Mouse (Mus musculus): Measurements from ENCODE around the gene Akip1. TPM values are rescaled to one million over a fixed set of nuclear protein-coding genes. Genes with fewer than 3 reads are reported as not detected.

Akip1 gene
- polyA plus RNA-seq (2016; fragmentation: Nextera tagmentation; extraction: Ambion mirVana) = 26.0 and 28.1 TPM in 2 replicates

- Histone ChIP-seq H3K27ac (ENCODE audit: poor library complexity, severe bottlenecking) (peak within 1 kb of the TSS; percentile 82), H3K4me3 (peak within 1 kb of the TSS; percentile 76), H3K36me3 (no peaks in the 10 kb centered on the region), H3K27me3 (replicated peaks) (no peaks in the 10 kb centered on the region), H3K4me1 (replicated peaks) (peaks cover 27% of the 10 kb centered on the region), H3K9me3 (replicated peaks) (0 out of 2 replicates have a peak, but pooled peaks cover 3% of the 10 kb centered on the region), H3K9ac (peak within 1 kb of the TSS; percentile 81), H3K4me2 (peak within 1 kb of the TSS; percentile 76)
- ATAC-seq (ENCODE audit: insufficient number of reproducible peaks, low FRiP score) = peak; percentile 96
- WGBS = under 1% methylated on average over 61 of the region's 61 CpGs
These were observed at the start of gene Akip1, which contains the start of gene St5 for GRCm38 (mm10) chr7:109703190-109704015. Gene Akip1 (plus strand): TSS chr7:109703690. Gene St5 (minus strand): TSS chr7:109703605.

GRCm38 (mm10) chr7:109654871-109655270, 48.6 kb upstream of the Akip1 start:
- Histone ChIP-seq H3K9me3 (replicated peaks) (no peaks in the 10 kb centered on the region), H3K27me3 (replicated peaks) (no peaks in the 10 kb centered on the region), H3K4me2 (no peak overlapping the region), H3K36me3 (0 out of 2 replicates have a peak, but pooled peaks cover 4% of the 10 kb centered on the region), H3K4me1 (replicated peaks) (peaks cover 12% of the 10 kb centered on the region), H3K4me3 (no peak overlapping the region), H3K9ac (no peak overlapping the region), H3K27ac (ENCODE audit: poor library complexity, severe bottlenecking) (no peak overlapping the region)
- WGBS = 52% methylated on average over 5 of the region's 5 CpGs
- ATAC-seq (ENCODE audit: insufficient number of reproducible peaks, low FRiP score) = peak; percentile 75

GRCm38 (mm10) chr7:109657884-109658283, 45.6 kb upstream of the Akip1 start:
- no peak for ATAC-seq (ENCODE audit: insufficient number of reproducible peaks, low FRiP score)
- Histone ChIP-seq H3K36me3 (0 out of 2 replicates have a peak, but pooled peaks cover 4% of the 10 kb centered on the region), H3K4me3 (no peak overlapping the region), H3K4me2 (no peak overlapping the region), H3K9me3 (replicated peaks) (no peaks in the 10 kb centered on the region), H3K4me1 (replicated peaks) (peaks cover 10% of the 10 kb centered on the region; the same call in 1 of the 2 replicates), H3K9ac (no peak overlapping the region), H3K27ac (ENCODE audit: poor library complexity, severe bottlenecking) (no peak overlapping the region), H3K27me3 (replicated peaks) (no peaks in the 10 kb centered on the region)
- WGBS = 51% methylated on average over 6 of the region's 6 CpGs

- 86% methylated on average over 2 of the region's 2 CpGs for whole genome bisulfite sequencing
- H3K27me3 ChIP-seq (replicated peaks) = no peaks in the 10 kb centered on the region
- peaks cover 15% of the 10 kb centered on the region for H3K4me1 ChIP-seq (replicated peaks)
- H3K27ac ChIP-seq (ENCODE audit: poor library complexity, severe bottlenecking) = no peak overlapping the region
- ATAC-seq (ENCODE audit: insufficient number of reproducible peaks, low FRiP score) = no peak
- no peak overlapping the region for H3K4me3 ChIP-seq
- H3K4me2 ChIP-seq = no peak overlapping the region
- 0 out of 2 replicates have a peak, but pooled peaks cover 4% of the 10 kb centered on the region for H3K36me3 ChIP-seq
- no peaks in the 10 kb centered on the region for H3K9me3 ChIP-seq (replicated peaks)
- no peak overlapping the region for H3K9ac ChIP-seq
These were observed 44.2 kb upstream of the Akip1 start for GRCm38 (mm10) chr7:109659278-109659677.

GRCm38 (mm10) chr7:109662626-109663025, 40.9 kb upstream of the Akip1 start:
- ATAC-seq (ENCODE audit: insufficient number of reproducible peaks, low FRiP score) = no peak
- Histone ChIP-seq H3K27ac (ENCODE audit: poor library complexity, severe bottlenecking) (no peak overlapping the region), H3K36me3 (no peaks in the 10 kb centered on the region), H3K9me3 (replicated peaks) (no peaks in the 10 kb centered on the region), H3K4me1 (replicated peaks) (peaks cover 13% of the 10 kb centered on the region), H3K4me2 (no peak overlapping the region), H3K27me3 (replicated peaks) (no peaks in the 10 kb centered on the region), H3K4me3 (no peak overlapping the region), H3K9ac (no peak overlapping the region)
- 92% methylated on average over 4 of the region's 4 CpGs for WGBS

- ATAC-seq (ENCODE audit: insufficient number of reproducible peaks, low FRiP score) = no peak
- Histone ChIP-seq H3K27me3 (replicated peaks) (no peaks in the 10 kb centered on the region), H3K4me2 (no peak overlapping the region), H3K9me3 (replicated peaks) (no peaks in the 10 kb centered on the region), H3K36me3 (no peaks in the 10 kb centered on the region), H3K27ac (ENCODE audit: poor library complexity, severe bottlenecking) (no peak overlapping the region), H3K4me1 (replicated peaks) (peaks cover 24% of the 10 kb centered on the region), H3K4me3 (no peak overlapping the region), H3K9ac (no peak overlapping the region)
- WGBS = 79% methylated on average over 5 of the region's 5 CpGs
These were observed 36.8 kb upstream of the Akip1 start for GRCm38 (mm10) chr7:109666664-109667063.

- ATAC-seq (ENCODE audit: insufficient number of reproducible peaks, low FRiP score) = no peak
- Histone ChIP-seq H3K4me3 (peak overlapping the region; percentile 28), H3K4me2 (peak overlapping the region; percentile 45), H3K27ac (ENCODE audit: poor library complexity, severe bottlenecking) (no peak overlapping the region), H3K9me3 (replicated peaks) (no peaks in the 10 kb centered on the region), H3K9ac (peak overlapping the region; percentile 45; the same call in 1 of the 2 replicates), H3K4me1 (replicated peaks) (peaks cover 25% of the 10 kb centered on the region), H3K36me3 (no peaks in the 10 kb centered on the region), H3K27me3 (replicated peaks) (no peaks in the 10 kb centered on the region)
- 65% methylated on average over 5 of the region's 5 CpGs for WGBS
These were observed 33.9 kb upstream of the Akip1 start for GRCm38 (mm10) chr7:109669426-109670170.

- H3K9me3 ChIP-seq (replicated peaks) = no peaks in the 10 kb centered on the region
- H3K4me3 ChIP-seq = peak overlapping the region; percentile 79
- H3K27me3 ChIP-seq (replicated peaks) = no peaks in the 10 kb centered on the region
- no peaks in the 10 kb centered on the region for H3K36me3 ChIP-seq
- peaks cover 25% of the 10 kb centered on the region for H3K4me1 ChIP-seq (replicated peaks)
- peak; percentile 94 for ATAC-seq (ENCODE audit: insufficient number of reproducible peaks, low FRiP score)
- H3K9ac ChIP-seq = peak overlapping the region; percentile 91
- WGBS = 1% methylated on average over 40 of the region's 44 CpGs
- H3K4me2 ChIP-seq = peak overlapping the region; percentile 72
- peak overlapping the region; percentile 98 for H3K27ac ChIP-seq (ENCODE audit: poor library complexity, severe bottlenecking)
These were observed 31.7 kb upstream of the Akip1 start for GRCm38 (mm10) chr7:109671581-109672471.

GRCm38 (mm10) chr7:109674944-109675628, 28.4 kb upstream of the Akip1 start:
- Histone ChIP-seq H3K4me3 (no peak overlapping the region), H3K4me1 (replicated peaks) (peaks cover 14% of the 10 kb centered on the region), H3K9ac (no peak overlapping the region), H3K36me3 (no peaks in the 10 kb centered on the region), H3K27ac (ENCODE audit: poor library complexity, severe bottlenecking) (no peak overlapping the region), H3K27me3 (replicated peaks) (no peaks in the 10 kb centered on the region), H3K4me2 (no peak overlapping the region), H3K9me3 (replicated peaks) (no peaks in the 10 kb centered on the region)
- ATAC-seq (ENCODE audit: insufficient number of reproducible peaks, low FRiP score) = no peak
- WGBS = 72% methylated on average over 4 of the region's 4 CpGs

- Histone ChIP-seq H3K9me3 (replicated peaks) (no peaks in the 10 kb centered on the region; the same call in 1 of the 2 replicates), H3K36me3 (no peaks in the 10 kb centered on the region), H3K27me3 (replicated peaks) (no peaks in the 10 kb centered on the region), H3K27ac (ENCODE audit: poor library complexity, severe bottlenecking) (no peak overlapping the region), H3K4me3 (no peak overlapping the region), H3K9ac (no peak overlapping the region), H3K4me2 (no peak overlapping the region), H3K4me1 (replicated peaks) (no peaks in the 10 kb centered on the region)
- 89% methylated on average over 2 of the region's 2 CpGs for WGBS
- no peak for ATAC-seq (ENCODE audit: insufficient number of reproducible peaks, low FRiP score)
These were observed 23.2 kb upstream of the Akip1 start for GRCm38 (mm10) chr7:109680284-109680683.

Measured in heart, embryonic 12.5 days (tissue).